Mouse (Mus musculus): ENCODE measurements around the gene Nap1l4. TPM values are rescaled to one million over a fixed set of nuclear protein-coding genes. Genes with fewer than 3 reads are reported as not detected.

Nap1l4 gene
- 100 to 1,000 TPM; 188 to 209 TPM for total RNA-seq (2021)
- long read RNA-seq, experiment 1, transcript Nap1l4-206 (15 exons, 2,259 nt), result major isoform, 62 of 119 reads
- long read RNA-seq, experiment 1, transcript Nap1l4-201 (16 exons, 2,285 nt), result minor isoform, 31 of 119 reads
- long read RNA-seq, experiment 1, partial matches to known transcripts, result 6 of 119 reads
- long read RNA-seq, experiment 1, other reads (novel, unspliced or antisense), result 19 of 119 reads
- long read RNA-seq, experiment 2, transcript Nap1l4-206 (15 exons, 2,259 nt), result major isoform, 75 of 140 reads
- long read RNA-seq, experiment 2, transcript Nap1l4-201 (16 exons, 2,285 nt), result minor isoform, 29 of 140 reads
- long read RNA-seq, experiment 2, partial matches to known transcripts, result 9 of 140 reads
- long read RNA-seq, experiment 2, other reads (novel, unspliced or antisense), result 25 of 140 reads

- intact Hi-C loops (cut with DNase I), result no loop called here
- peak within 1 kb of the TSS; percentile 98 for H3K4me3 ChIP-seq
- H3K27ac ChIP-seq, result peak within 1 kb of the TSS; percentile 97
- DNase-seq, result peak; percentile 98
- no peak for TF ChIP-seq CTCF (IDR thresholded peaks at IDR 0.05)
Measured at GRCm38 (mm10) chr7:143548976-143549457, at the start of gene Nap1l4. Gene Nap1l4, minus strand, starts transcription at chr7:143549106.

- DNase-seq, result no peak
- intact Hi-C loops (cut with DNase I), result loop anchor here (10.0 kb wide), 1 partner anchor 230 kb away; the partner anchor contains the start of genes Dhcr7 and Nadsyn1
- TF ChIP-seq CTCF (IDR thresholded peaks at IDR 0.05), result no peak
Measured at GRCm38 (mm10) chr7:143594865-143595264, 46.0 kb upstream of the Nap1l4 start.

GRCm38 (mm10) chr7:143592255-143592654 lies 43.3 kb upstream of the Nap1l4 start:
- no peak for DNase-seq
- Histone ChIP-seq H3K4me3 (no peak overlapping the region), H3K27ac (no peak overlapping the region)
- TF ChIP-seq CTCF (IDR thresholded peaks at IDR 0.05), result no peak
- intact Hi-C loops (cut with DNase I), result loop anchor here (10.0 kb wide), 1 partner anchor 233 kb away; the partner anchor contains the start of genes Dhcr7 and Nadsyn1

More at GRCm38 (mm10) chr7:143594865-143595264, 46.0 kb upstream of the Nap1l4 start:
- Histone ChIP-seq H3K27ac (no peak overlapping the region), H3K4me3 (no peak overlapping the region)

- no peak for TF ChIP-seq CTCF (IDR thresholded peaks at IDR 0.05)
- intact Hi-C loops (cut with DNase I), result loop anchor here (5.0 kb wide), 1 partner anchor 159 kb away; no protein-coding TSS in a partner anchor
- no peak overlapping the region for H3K4me3 ChIP-seq
- DNase-seq, result peak; percentile 88
- H3K27ac ChIP-seq, result peak overlapping the region; percentile 73
Measured at GRCm38 (mm10) chr7:143588006-143588405, 39.1 kb upstream of the Nap1l4 start.

- TF ChIP-seq CTCF (IDR thresholded peaks at IDR 0.05), result no peak
- no peak overlapping the region for H3K4me3 ChIP-seq
- intact Hi-C loops (cut with DNase I), result loop anchor here (5.0 kb wide), 1 partner anchor 160 kb away; no protein-coding TSS in a partner anchor
- H3K27ac ChIP-seq, result peak overlapping the region; percentile 73
- peak; percentile 59 for DNase-seq
Measured at GRCm38 (mm10) chr7:143587586-143587985, 38.7 kb upstream of the Nap1l4 start.

- DNase-seq, result peak; percentile 78
- intact Hi-C loops (cut with DNase I), result loop anchor here (2.0 kb wide), 1 partner anchor 113 kb away; no protein-coding TSS in a partner anchor
- Histone ChIP-seq H3K4me3 (no peak overlapping the region), H3K27ac (no peak overlapping the region)
- peak; percentile 84 for TF ChIP-seq CTCF (IDR thresholded peaks at IDR 0.05)
Measured at GRCm38 (mm10) chr7:143583956-143584355, 35.0 kb upstream of the Nap1l4 start.

- no peak for TF ChIP-seq CTCF (IDR thresholded peaks at IDR 0.05)
- intact Hi-C loops (cut with DNase I), result no loop called here
- Histone ChIP-seq H3K4me3 (no peak overlapping the region), H3K27ac (no peak overlapping the region)
- DNase-seq, result no peak
Measured at GRCm38 (mm10) chr7:143583025-143583424, 34.1 kb upstream of the Nap1l4 start.

- intact Hi-C loops (cut with DNase I), result no loop called here
Measured at GRCm38 (mm10) chr7:143575751-143576150, 26.8 kb upstream of the Nap1l4 start.

GRCm38 (mm10) chr7:143565648-143566039 lies 16.7 kb upstream of the Nap1l4 start:
- DNase-seq, result no peak
- no peak overlapping the region for H3K27ac ChIP-seq
- TF ChIP-seq CTCF (IDR thresholded peaks at IDR 0.05), result no peak
- H3K4me3 ChIP-seq, result no peak overlapping the region
- intact Hi-C loops (cut with DNase I), result no loop called here

More at GRCm38 (mm10) chr7:143575751-143576150, 26.8 kb upstream of the Nap1l4 start:
- Histone ChIP-seq H3K27ac (no peak overlapping the region), H3K4me3 (no peak overlapping the region)
- TF ChIP-seq CTCF (IDR thresholded peaks at IDR 0.05), result no peak
- no peak for DNase-seq

- no peak for DNase-seq
- TF ChIP-seq CTCF (IDR thresholded peaks at IDR 0.05), result no peak
- intact Hi-C loops (cut with DNase I), result no loop called here
- H3K27ac ChIP-seq, result no peak overlapping the region
- no peak overlapping the region for H3K4me3 ChIP-seq
Measured at GRCm38 (mm10) chr7:143565015-143565647, 16.2 kb upstream of the Nap1l4 start.

GRCm38 (mm10) chr7:143563787-143564186 lies 14.9 kb upstream of the Nap1l4 start:
- TF ChIP-seq CTCF (IDR thresholded peaks at IDR 0.05), result no peak
- no peak overlapping the region for H3K4me3 ChIP-seq
- intact Hi-C loops (cut with DNase I), result no loop called here
- H3K27ac ChIP-seq, result no peak overlapping the region
- no peak for DNase-seq

GRCm38 (mm10) chr7:143557616-143558015 lies 8.7 kb upstream of the Nap1l4 start:
- intact Hi-C loops (cut with DNase I), result no loop called here
- TF ChIP-seq CTCF (IDR thresholded peaks at IDR 0.05), result no peak
- Histone ChIP-seq H3K4me3 (no peak overlapping the region), H3K27ac (peak overlapping the region; percentile 49)
- no peak for DNase-seq
